Mouse (Mus musculus) lung, postnatal 0 days (tissue): ENCODE measurements around the gene Adh4.

Experiments
- CTCF ChIP-seq: IDR thresholded peaks from 2 replicates; pipeline ENCODE4 v1.5.1; 2016; ENCODE audit warnings: antibody characterized with exemption, mild to moderate bottlenecking
- EP300 ChIP-seq: IDR thresholded peaks from 2 replicates; pipeline ENCODE4 v1.6.1; 2016; ENCODE audit warnings: antibody characterized with exemption, mild to moderate bottlenecking, control low read depth

DNA sequence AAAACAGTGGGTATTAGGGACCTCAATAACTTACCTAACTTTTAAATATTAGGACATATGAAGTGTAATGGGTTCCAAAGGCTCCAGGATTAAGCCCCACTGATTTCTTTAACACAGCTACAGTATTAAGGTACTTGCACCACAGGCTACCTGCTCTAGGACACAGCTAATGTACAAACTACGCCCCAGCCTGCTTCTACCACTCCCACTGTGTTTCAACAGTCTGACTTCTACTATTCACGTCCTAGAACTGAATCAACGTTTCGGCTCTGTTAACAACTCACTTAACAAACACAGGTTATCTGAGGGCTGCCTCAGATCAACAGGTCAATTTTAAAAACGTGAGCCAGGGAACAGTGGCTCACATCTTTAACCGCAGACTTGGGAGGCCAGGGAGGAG is 48.5 kb downstream of the Adh4 start:
- no peak for TF ChIP-seq CTCF
- no peak for TF ChIP-seq EP300
